Mouse (Mus musculus) cerebellum, adult 8-10 months (tissue): ENCODE data around the gene Lbh.

Experiments
- DNase-seq: peaks from one replicate; pipeline ENCODE4 v3.0.0; 2022

Gene Lbh

DNA sequence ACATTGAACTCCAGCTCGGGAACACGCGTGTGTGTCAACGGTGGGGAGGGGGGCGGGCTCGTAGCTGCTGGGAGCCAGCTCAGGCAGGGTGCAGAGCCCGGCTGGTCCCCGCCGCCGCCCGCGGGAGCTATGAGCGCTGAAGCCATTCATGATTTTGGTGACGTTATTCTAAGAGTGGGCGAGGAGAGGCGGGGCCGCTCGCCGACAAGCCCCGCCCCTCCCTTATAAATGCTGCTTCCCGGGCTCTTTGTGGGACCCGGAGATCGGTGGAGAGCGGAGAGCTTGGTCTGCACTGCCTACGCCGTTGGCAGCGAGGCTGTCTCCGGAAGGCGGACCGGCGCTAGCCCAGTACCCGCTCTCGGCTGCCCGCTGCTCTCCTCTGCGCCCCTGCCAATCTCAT, at the start of gene Lbh:
TSS of gene Lbh (plus strand) at position 253 of the 400 bp plus-strand sequence.
- DNase-seq: peak; percentile 91

DNA sequence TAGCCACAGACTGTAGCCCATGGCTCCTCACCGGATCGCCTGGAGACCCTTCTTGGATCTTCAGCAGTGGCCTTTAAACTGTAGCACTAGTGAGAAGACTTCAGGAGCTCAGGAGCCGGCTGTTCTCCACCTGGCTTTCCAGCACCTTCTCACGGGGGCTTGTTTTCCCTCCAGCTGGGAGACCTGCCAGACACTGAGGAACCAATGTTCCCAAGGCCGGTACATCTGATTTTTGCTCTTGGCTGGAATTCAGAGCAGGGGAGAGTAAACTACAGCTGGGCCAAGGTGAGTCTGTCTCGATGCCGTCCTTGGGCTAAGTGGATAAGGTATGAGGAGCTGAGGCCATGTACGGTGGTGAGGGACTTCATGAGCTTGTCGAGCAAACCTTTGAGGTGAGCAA, 39.1 kb upstream of the Lbh start:
- DNase-seq: no peak

DNA sequence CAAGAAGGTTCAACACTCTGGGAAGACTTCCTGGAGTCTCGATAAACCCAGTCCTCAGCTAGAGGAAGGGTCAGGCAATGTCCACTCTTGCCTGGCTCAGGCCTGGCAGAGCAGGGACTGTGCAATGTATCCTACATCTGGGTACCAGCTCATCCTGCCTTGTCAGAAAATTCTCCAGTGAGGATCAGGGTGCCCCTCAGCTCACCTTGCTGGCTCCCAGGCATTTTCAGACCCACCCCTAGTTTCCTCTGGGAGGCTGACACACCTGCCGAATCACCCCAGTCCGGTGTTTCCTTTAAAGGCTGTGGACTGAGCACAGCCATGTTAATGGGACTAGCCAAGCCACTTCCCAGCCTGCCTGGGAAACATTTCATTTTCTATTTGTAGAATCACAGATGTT, 37.9 kb upstream of the Lbh start:
- no peak for DNase-seq

DNA sequence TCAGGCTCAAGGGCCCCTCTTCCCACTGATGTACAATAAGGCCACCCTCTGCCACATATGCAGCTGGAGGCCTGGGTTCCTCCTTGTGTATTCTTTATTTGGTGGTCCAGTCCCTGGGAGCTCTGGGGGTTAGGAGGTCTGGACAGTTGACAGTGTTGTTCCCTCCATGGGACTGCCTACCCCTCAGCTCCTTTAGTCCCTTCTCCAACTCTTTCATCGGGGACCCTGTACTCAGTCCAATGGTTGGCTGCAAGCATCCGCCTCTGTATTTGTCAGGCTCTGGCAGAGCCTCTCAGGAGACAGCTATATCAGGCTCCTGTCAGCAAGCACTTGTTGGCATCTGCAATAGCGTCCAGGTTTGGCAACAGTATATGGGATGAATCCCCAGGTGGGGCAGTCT, 37.1 kb upstream of the Lbh start:
- DNase-seq: no peak

DNA sequence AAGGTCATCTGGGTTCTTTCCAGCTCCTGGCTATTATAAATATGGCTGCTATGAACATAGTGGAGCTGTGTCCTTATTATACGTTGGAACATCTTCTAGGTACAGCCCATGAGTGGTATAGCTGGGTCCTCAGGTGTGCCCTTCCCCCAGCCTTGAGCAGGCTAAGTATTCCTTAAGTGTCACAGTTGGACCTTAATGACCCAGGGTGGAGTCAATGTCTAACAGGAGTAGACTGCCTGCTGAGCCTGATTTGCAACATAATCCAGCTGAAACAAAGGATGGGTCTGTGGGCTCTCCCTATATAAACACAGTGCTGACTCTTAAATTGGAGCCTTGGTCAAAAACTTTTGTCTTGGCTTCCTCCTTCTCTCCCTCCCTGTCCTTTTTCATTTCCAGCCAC, 36.3 kb upstream of the Lbh start:
- no peak for DNase-seq

DNA sequence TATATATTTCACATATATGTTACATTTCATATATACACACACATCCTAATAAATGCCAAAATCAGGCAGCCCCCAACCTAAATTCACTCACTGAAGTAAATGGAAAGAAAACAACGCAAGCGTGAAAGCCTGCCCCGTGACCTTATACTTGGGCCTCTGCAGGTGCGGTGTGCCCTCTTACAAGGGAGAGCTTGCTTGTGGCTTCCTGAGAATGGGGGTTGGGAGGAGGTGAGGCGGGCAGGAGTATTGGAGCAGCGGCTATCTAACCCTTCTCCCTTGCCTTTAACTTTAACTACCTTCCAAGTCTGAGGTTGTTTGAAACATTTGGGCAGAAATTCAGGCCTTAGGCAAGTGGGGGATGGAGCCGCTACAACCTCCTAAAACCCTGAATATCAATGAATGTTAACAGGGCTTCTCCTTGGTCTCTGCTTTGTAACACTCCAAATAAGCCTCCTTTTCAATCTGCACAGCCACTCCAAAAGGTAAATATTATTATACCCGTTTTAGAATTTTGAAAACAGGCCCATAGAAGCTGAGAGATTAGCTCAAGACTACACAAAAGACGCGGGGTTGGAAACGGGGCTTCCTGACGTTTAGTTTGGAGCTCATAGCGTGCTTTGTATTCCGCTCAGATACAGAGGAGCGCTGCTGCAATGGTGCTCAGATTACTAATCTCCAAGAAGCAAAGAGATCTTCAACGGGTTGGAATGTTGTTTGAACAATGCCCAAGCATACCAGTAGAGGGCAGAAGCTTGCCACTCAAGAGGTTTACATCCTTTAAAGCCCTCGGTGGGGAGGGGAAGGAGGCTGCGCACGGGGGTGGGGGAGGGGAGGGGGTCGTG, 28.3 kb upstream of the Lbh start:
- peak; percentile 48 for DNase-seq

DNA sequence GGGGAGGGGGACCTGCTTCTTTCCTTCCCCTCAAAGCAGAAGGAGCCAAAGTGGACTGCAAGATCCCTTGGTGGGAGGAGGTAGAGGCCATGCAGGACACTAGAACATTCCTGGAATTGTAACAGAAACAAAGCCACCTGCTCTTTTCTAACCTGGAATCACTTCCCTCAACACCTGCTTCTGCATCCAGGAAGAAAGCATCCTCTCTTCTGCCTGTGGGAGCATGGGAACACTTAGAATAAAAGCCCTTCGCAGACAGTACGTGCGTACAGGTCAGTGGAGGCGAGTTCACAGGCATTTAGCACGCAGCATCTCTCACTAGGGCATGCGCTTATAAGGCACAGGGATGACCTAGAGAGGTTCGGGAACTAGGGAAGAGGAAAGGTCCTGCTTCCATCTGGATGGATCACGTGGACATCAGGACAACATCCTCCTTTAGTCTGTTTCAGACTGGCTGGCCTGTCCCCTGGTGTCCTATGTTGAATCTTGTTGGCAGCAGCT, 27.7 kb upstream of the Lbh start:
- DNase-seq: no peak

DNA sequence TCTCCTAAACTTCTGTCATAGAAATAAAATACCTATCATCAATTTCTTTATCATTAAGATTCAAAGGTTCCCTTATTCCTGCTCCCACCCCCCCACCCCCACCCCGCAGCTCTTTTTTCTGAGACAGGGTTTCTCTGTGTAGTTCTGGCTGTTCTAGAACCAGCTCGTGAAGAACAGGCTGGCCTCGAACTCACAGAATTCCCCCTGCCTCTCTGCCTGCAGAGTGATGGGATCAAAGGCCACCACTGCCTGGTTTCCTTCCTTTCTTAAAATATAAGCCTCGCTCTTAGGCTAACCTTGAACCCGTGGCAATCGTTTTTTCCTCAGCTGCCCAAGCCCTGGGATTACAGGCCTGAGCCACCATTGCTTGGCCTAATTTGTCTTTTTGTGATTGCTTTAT, 26.5 kb upstream of the Lbh start:
- no peak for DNase-seq

DNA sequence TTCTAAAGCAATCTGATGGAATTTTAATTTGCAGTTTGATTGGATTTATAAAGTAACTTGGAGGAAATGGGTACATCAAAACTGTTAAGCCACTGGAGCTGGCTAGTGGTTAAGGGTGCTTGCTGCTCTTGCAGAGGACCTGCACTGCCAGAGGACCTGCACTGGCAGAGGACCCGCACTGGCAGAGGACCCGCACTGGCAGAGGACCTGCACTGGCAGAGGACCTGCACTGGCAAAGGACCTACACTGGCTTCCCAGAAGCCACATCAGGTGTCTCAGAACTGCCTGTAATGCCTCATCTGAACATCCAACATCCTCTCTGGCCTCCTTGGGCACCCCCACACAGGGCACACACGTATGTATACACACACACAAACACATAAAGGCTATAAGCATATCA, 22.6 kb upstream of the Lbh start:
- no peak for DNase-seq

DNA sequence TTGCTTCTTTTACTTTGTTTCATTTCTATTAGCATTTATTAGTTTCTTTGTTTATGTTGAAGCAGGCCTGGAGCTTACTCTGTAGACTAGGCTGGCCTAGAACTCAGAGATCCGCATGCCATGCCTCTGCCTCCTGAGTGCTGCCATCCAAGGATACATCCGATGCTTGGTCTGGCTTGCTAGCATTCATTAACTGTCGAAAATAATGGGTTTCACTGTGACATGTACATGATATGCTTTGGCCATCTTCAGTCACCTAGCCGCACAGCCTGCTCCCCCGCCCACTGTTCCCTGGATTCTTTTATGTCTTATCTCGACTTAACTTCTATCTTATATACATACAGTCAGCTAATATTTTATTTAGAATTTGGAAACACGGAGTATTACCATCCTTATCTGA, 21.0 kb upstream of the Lbh start:
- no peak for DNase-seq

DNA sequence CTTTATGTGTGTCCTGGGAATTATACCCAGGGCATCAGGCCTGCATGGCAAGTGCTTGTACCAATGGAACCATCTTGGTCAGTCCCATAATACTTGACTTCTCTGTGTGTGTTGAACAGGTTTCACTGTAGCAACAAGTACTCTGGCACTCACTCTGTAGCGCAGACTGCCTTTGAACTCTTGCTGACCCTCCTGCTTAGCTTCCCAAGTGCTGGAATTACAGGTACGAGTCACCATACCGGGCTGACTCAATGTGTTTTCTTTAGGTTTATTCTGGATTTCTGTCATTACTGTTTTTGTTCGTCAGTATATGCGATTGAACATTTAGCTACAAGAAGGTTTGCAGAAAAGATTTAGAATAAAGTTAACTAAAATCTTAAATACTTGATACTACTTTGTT, 20.1 kb upstream of the Lbh start:
- DNase-seq: no peak

DNA sequence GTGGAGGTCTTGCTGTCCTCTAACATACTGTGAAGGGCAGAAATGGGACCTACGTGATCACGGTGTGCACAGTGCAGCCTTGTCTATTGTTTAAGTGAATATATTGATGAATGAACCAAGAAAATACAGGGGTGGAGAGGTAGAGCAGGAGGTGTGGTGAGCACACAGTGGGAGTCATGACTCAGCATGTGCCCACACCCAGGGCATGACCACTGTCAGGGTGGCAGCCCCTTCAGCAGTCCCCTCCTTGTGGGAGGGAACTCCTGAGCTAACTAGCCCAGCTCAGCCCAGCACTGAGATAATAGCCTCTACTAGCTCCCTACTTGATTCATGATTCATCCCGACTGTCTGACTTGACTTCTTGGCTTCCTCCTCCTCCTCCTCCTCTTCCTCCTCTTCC, 19.3 kb upstream of the Lbh start:
- DNase-seq: no peak

DNA sequence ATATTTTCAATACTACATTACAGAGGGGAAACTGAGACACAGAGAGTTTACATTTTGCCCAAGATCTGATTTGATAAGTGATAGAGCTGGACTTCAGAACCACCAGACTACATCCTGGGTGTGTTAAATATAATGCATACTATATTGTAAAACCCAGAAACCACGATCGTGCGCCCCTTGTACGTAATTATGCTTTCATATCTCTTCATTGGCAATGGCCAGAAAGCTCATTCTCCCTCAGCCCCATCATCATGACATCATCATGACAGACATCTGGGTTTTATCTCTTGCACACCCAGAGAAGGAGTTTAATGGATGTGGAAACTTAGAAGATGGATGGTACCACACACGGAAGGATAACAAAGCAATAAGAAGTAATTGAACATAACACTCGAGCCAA, 17.1 kb upstream of the Lbh start:
- DNase-seq: no peak

DNA sequence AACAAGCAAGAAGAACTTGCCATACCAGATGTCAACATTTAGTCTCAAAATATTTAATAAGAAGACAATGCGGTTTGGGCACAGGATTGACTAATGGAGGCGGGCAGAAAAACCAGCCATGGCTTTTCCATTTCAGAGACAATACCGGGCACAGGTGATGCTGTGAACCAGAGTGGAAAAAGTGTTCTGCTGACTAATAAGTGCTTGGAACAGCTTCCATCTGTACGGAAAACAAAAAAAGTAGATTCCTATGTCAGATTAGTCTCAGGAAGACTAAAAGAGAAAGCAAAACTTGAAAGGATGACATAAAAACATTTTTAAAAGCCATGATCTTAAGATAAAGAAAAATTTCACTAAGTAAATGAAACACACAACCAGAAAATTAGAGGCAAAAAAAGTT, 16.4 kb upstream of the Lbh start:
- DNase-seq: no peak

DNA sequence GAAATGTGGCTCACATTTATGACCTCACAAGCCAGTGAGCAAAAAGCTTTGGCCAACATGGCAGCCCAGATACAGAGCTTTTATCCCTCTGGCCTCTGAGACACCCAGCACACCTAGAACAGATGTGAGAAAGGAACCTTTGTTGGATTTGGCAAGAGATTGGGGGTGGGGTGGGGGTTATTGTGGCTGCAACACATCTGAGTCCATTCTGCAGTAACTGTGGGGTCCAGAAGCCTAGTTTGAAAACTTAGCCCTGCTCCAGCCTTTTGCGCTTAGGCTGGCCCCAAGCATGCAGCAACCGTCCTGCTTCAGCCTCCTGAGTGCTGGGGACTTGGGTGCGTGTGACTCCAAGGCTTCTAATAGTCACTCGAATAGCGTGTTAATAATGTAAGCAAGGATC, 14.8 kb upstream of the Lbh start:
- DNase-seq: no peak

DNA sequence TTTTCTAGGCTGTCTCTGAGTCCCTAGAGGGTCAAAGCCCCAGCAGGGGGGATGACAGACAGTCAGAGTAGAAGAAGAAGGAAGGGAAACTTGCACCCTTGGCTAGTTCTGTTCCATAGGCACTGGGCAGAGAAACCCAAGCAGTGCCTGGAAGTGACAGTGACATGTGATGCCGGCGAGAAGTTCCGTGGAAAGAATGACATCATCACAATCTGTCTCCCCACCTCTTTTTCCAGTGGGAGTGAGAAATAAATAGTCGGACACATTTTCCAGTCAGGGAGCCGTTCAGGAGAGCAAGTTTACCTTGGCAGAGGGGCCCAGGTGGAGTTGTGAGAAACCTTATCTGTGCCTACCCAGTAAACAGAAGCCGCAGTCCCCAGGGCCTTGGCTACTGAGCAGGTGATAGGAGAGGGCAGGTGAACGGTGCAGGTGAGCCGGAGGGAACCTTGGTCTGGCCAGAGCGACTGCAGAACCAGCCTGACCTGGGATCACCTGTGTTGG, 14.1 kb upstream of the Lbh start:
- no peak for DNase-seq

DNA sequence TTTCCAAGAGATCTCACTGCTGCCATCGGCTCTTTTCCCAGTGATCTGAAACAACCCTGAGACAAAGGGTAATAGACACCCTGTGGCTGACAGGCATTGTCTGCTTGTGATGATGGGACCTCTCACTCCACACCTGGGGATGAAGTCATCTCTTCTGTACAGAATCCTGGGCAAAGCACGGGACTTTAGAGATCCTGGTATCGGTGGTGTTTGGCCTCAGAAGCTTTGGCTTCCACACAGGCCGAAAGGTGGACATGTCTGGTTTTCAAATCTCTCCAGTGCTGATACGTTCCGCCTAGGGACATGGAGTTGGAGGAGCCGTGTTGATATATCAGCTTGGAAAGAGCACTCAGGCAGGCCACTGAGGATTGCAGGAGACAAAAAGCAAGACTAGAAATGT, 13.2 kb upstream of the Lbh start:
- no peak for DNase-seq

DNA sequence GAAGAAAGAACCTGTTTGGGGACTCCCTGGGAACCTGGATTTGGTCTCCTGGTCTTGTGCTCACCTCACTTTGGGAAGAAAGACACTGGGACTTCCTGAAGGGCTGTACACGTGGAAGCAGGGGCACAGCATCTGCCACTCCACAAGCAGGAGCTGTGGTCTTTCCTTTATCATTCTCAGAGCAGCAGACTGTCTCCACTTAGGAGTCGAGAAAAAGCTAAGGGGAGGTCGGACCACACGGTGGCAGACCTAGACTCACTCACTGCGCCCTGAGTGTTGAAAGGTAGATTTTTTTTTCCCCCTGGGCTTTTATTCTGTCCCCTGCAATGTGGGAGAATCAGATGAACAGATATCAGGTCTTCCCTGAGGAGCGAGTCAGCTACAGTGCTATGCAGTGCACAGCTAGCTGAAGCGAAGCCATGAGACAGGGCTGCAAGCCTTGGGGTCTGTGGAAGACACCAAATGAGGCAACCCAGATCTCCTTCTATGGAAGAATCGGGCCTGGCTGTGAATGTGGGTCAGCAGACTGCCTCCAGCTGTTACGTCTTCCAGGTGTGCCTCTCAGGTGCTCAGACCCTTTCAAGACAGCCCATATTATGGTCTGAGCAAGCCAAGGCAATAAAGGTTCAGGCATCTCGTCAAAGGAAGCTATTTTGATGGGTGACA, 11.7 kb upstream of the Lbh start:
- no peak for DNase-seq

DNA sequence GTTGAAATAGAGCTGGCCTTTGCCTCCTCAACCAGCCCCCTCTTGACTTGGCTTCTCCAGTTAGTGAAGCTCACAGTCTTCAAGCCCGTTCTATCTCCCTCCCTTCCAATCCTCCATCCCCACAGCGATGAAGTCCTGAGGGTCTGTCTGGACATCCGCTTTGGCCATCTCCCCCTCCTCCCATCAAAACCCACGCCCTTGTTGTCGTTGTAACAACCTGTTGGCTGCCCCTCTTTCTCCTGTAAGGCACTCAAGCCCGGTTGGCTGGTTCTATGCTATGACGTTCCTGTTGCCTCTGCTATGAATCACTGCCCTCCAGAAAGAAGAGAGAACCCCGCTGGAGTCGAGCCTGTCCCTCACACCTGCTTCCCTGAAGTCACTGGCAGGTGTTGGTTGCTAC, 10.9 kb upstream of the Lbh start:
- no peak for DNase-seq

DNA sequence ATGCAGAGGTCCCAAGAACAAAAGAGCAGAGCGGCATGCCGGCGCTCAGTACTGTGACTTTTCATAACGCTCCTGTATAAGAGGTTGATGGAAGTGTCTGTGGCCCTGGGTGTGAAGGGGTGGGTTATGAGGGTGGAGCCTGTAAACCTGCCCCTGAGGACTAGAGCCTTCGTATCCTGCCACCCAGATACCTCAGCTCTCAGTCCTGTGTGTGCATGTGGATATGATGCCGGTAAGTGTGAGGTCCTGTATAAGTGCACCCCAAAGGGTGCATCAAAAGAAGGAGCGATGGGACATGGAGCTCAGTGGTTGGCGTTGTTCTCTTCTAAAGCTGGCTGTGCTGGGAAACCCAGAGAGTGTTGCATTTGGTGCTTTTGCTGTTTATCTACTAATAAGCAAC, 10.3 kb upstream of the Lbh start:
- no peak for DNase-seq

DNA sequence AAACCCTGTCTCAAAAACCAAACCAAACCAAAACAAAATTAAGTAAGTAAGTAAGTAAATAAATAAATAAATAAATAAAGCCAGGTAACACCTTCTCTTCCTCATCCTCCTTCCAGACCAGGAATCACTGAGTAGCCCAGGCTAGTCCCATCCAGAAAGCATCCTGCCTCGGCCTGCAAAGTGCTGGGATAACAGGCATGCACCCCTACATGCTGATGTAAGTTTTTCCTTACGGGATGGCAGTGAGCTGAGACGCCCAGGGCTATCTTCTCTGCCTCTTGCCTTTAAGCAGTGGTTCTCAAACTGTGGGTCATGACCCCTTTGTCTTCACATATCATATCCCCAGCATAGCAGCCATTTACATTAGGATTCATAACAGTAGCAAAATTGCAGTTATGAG, 9.5 kb upstream of the Lbh start:
- DNase-seq: no peak

DNA sequence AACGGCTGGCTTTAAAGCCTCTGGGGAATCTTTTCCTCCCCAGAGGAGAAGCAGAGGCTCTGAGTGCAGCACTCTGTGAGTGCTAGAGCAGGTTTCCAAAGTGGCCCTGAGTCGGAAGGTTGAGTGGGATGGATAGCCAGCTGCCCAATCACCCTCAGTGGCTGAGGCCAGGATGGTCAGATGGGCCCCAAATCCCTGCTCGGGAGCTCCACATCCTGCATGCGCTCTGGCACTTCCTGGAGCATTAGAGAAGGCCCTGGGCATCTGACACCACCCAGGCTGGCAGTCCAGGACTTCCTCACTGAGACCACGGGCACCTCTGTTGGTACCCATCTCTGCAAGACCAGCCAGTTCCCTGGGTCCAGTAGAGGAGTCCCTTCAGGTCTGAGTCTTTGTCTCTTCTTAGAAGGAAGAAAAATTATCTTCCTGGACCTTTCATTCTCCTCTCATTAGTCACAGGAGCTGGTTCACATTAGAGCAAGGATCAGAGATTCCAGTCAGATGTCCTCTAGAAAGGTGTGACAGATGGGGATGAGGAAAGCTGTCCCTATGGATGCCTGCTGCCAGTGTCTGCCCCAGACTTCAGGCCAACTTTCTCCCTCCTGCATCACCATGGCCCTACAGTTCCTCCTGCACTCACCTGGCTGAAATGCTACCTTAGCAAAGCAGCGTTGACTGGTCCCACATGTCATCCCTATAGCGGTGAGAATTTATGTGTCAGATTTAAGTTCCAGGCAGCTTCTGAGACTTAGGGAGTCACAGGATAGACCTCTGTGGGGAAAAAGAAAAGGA, 8.8 kb upstream of the Lbh start:
- no peak for DNase-seq

DNA sequence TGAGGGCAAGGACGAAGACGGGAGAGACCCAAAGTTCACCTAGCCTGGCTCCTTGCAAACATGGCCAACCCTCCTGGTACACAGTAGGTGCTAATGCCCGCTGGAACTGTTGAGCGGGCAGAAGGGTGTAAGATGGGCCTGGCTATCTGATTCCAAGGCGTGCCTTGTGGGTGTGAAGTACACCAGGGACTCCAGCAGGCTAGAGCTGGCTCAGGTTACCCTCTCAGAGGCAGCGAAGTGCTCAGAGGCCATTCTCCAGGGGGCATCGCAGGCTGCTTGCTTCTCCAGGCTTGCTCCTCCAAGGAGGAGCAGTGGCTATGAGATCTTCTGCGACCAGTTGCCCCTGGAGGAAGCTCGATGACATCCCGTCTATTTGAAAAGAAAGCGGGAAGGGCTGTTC, 6.8 kb upstream of the Lbh start:
- DNase-seq: no peak

DNA sequence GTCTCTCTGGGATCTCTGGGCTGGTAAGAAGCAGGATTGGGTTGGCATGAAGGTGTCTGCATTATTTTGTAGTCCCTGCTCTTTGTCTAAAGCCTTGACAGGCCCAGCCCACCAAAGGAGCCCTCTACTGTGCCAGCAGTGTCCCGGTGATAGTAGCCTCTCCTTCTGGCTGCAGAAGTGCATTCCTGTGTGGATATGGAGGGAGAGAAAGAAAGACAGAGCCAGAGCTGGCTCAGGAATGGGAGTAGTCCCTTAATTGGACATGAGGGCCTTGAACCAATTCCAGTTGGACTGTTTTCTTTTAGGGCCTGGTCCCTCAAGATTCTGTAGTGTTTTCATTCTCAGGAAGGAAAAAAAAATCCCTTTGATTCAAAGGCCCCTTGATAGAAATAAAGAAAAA, 6.4 kb upstream of the Lbh start:
- DNase-seq: no peak
